Mouse (Mus musculus) gastrocnemius, adult 8-10 months (tissue): ENCODE results near the gene Mars2. TPM values are rescaled to one million over a fixed set of nuclear protein-coding genes. Genes with fewer than 3 reads are reported as not detected.

Experiments
- DNase-seq, 2 experiments: peaks; one replicate each; pipeline ENCODE4 v3.0.0; 2022; ENCODE audit warnings: low spot score in 2 of 2
- total RNA-seq, 4 experiments: library from RNA; stranded (reverse); gene quantifications; 2 replicates each; pipeline ENCODE4 v1.2.4; 2022

Mars2 gene
- total RNA-seq: 1 to 10 TPM; 2.4 to 2.8 (median 2.8) TPM

DNA sequence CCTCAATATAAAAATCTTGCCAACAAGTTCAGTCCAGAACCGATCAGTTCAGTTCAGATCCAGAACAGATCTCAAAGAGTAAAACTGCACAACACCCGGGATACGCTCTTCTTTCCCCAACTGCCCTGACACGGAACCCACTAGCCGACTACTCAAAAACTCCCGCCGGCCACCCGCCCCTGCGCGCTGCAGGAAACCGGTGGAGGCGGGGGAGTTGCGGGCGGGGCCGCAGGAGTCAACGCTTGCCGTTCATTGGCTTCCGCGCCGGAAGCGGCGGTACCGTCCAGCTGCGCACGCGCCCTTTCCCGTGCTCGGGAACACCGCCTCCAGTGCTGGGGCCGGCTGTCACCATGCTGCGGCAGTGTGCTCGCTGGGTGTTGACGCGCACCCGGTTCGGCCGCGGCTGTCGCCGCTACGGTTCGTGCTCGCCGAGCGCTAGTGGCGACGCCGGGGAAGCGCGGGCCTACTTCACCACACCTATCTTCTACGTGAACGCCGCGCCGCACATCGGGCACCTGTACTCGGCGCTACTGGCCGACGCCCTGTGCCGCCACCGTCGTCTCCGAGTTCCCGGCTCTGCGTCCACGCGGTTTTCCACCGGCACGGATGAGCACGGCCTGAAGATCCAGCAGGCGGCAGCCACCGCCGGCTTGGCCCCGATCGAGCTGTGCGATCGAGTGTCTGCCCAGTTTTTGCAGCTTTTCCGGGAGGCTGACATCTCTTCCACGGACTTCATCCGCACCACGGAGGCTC lies at the start of gene Mars2:
Gene Mars2, plus strand, starts transcription at position 288 of the 753 bp plus-strand sequence.
- DNase-seq: peak; percentile 88 to 91

DNA sequence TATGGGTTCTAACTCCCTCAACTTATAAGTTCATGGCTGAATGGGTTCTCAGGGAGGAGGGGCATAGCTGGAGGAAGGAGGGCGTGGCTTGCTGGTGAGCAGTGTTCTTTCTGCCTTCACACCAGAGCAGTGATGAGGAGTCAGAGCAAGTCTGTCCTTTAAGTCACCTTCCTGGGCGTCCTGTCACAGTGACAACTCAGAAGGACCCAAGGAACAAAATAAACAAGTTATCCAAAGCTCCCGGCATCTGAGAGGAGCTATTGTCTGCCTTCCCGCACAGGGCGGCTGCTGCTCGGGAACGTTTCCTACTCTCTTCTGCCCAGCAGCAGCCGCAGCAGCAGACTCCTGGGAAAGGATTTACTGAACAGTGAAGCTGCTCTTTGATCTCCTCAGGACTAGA lies 45.0 kb upstream of the Mars2 start:
- no peak for DNase-seq

DNA sequence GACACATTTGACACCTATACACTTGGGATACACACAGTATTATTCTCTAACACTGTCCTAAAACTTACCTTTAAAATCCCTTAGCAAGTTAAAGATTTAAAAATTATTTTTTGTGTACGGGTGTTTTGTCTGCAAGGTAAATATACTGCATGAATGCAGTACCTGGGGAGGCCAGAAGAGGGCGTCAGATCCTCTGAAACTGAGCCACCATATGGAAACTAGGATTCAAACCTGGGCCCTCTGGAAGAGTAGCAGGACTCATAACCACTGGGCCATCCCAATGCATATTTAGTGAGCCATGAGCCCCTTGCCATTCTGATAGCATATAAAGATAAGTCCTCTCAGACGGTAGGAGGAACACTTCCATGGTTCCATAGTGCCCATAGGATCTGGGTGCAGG lies 44.2 kb upstream of the Mars2 start:
- DNase-seq: no peak

DNA sequence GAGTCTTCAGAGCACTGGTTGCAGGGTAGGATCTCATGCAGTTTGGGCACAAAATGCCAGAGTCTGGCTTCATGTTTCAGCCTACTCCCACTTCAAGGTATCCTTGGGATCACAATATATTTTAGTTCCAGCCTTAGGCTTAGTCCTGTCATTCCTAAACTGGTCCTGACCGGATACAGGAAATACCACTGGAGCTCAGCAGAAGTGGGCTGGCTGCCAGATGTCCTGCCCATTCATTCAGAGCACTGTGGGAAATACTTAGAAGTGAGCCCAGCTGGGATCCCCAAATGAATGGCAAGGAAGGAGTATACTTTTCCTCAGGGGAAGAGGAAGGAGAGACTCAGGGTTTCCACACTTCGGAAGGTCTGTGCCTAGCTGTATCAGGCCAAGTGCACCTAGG lies 43.7 kb upstream of the Mars2 start:
- no peak for DNase-seq

DNA sequence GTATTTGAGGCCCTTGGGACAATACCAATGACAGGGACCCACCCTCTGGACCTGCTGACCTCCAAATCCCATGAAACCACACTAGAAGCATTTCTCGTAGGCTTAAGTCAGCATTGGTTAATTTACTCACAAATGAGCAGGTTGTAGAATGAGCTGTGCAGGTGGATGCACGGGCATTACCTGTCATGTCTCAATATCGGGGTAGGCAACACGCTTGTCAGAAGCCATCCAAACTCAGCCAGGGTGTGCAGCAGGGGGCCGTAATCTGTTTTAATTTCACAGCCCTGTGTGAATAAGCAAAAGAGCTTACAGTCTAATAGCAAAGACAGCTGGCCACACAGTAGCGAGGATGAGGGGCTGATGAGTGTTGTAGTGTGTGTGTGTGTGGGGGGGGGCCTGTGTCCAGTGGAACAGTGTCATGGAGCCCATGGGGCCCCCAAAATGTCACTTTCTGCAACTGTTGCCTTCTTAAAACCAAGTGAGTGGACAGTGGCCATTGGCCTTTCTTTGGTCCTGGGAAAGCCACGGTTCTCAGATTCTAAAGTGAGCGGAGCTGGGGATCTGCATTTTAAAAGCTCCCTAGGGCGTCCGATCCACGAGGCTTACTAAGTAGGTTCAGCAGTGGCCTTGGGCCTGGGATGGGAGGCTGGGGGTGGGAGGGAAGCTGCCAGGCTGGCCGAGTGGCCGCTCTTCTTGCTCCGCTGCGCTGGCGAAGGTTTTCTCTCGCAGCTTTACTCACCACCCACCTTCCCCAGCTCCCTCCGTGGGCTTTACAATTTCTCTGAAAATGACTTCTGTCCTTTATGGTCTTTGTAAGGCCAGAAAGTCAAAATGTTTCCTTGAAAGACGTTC lies 42.7 kb upstream of the Mars2 start:
- no peak for DNase-seq

DNA sequence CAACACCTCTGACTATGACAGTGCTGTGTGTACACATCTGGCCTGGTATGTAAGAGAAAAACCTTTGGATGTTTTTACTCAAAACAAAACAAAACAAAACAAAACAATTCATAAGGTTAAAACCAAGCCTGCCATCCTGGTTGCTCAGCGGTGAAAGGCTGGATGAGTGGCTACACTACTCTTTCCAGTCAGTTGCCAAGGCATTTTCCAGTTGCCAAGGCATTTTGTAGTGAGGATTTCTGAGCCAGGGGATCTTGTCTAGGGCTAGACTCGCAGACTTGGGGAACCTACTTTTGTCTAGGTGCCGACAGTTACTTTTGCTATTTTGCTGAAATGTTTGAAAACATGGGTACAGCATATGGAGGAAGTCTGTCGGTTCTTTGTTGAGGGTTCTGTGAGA lies 42.0 kb upstream of the Mars2 start:
- no peak for DNase-seq

DNA sequence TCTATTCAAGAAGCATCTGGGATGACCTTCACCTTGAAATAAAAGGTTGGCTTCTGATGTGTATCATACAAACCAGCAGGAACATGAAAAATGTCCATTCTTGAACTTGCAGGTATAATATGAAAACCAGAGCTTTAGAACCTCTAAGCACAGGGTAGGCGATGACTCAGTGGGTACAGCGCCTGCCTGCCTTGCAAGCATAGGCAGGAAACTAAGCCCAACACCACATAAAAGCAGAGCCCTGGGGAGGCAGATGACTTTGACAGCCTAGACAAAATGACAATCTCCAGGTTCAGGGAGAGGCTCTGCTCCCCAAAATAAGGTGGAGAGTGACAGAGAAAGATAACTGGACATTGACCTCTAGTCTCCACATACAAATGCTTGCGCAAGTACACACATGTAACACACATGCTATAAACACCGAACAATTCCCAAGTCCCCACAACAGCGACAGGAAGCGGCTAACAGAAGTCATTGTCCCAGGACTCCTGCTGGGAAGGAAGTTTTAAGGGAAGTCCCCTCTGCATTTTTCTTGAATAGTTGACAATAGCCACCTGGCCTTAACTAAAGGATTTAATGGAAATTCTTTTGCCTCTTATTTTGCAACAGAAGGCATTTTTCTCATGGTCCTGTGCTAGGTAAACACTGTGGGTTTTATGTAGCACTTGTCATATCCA lies 40.5 kb upstream of the Mars2 start:
- DNase-seq: no peak

DNA sequence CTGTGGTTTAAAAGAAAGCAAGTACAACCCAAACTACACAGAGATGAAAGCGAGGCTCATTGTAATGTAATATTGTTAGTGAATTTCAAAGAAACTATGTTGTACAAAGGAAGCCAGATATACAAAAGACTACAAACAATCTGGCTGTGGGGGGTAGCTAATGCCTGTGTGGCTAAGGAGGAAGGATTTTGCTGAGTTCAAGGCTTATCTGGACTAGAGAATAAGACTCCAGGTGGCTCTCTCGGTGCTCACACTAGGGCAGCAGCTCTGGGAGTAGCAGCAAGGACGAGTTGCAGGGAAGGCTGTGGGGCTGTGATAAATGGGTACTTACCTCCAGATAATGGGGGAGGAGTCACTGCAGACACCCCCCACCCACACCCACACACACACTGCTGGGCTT lies 38.3 kb upstream of the Mars2 start:
- DNase-seq: no peak

DNA sequence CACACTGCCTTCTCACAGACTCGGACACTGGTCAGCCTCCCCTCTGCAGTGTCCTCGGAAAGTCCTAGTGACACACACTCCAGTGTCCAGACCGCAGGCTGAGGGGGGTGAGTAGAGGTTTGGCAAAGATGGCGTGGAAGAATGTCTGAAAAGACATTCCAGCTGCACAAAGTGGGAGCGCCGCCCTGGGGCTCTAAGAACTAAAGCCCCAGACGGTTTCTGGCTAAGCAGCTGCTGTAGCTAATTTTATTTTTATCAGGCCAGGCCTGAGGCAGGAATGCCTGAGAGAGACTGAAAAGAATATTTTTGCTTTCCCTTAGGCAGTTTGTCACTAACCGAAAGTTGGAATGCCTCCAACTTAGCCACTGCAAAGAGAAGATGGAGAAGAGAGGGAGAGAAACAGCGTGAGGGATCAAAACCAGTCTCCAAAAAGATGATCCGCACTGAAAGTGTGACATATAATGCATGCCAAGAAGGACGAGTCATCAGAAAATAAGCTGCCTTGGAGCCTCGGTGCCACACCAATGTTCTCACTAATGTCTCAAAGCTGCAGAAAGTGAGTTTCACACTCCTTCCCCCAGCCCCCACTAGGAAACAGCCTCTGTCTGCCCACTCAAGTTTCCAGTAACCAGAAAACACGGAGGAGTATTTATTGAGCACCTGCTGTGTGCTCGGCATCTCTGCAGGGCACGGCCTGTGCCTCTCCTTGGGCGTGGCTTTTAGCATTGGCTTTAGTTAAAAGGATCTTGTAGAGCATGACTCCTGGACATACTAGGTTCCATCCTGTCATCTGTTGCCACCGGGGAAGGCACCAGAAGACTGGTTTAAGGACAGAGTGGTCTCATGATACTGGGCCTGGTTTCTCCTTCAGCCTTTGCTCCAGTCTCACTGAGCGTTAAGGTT lies 34.9 kb upstream of the Mars2 start:
- peak; percentile 12 to 42 for DNase-seq

DNA sequence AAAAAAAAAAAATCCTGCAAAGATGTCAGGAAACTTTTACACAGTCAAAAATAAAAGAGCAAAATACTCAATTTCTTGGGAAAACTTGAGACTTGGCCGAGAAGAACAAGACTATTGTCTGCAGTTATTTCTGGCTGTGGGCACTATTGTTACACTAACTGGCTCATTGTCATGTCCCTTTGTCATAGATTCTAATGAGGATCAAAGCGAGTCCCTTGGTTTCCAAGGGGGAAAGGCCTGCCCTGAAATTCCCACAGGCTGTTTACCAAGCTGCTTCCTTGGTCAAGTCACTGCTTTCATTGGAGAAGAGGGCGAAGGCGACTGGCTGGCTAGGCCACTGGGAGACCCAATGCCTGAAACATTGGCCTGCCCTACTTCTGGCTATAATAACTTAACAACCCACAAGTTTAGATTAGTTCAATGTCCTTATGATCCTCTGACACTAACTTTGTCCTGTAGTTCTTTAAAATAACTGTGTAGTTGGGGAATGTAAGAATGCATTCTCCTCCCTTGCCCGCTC lies 31.1 kb upstream of the Mars2 start:
- DNase-seq: no peak

DNA sequence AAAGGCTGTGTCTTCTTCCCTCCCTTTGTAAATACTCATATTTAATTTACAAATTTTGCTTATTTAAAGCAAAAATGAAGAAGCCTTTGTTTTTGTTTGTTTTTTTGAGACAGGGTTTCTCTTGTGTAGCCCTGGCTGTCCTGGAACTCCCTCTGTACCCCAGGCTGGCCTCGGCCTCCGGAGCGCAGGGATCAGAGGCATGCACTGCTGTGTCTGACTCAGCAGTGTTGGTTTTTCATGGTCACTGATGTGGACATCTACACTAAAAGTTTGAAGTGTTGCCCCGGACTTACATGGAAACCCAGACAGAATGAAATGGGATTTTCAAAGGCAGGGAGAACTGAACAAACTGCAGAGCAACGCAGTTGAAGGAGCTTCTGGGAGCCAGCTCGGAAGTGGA lies 29.4 kb upstream of the Mars2 start:
- DNase-seq: no peak

DNA sequence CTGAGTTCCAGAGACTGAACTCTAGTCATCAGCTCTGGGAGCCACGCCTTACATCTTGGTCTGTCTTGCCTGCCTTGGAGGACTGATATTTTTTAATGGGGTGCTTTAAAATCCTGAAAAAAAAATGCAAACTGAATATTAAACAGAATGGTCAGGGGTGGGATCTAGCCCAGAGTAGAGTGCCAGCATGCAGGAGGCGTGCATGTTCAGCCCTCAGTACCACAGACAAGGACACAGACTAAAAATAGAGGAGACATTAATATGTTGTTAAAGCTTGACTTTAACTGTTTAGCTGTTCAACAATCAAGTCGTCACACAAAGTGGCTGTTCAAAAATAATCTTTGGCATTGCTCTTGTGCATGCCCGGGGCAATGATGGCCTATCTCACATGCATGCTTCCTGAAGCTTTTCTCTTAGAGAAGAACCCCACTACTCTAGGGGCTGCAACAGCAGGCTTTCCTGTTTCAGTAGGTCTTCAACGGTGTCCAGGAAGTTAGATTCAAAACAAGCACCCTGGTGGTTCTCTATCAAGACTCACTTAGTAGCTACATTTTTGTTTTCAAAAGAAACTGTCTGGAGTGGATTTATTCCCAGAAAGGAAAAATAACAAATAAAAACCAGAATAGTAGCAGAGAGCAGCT lies 28.4 kb upstream of the Mars2 start:
- DNase-seq: no peak

DNA sequence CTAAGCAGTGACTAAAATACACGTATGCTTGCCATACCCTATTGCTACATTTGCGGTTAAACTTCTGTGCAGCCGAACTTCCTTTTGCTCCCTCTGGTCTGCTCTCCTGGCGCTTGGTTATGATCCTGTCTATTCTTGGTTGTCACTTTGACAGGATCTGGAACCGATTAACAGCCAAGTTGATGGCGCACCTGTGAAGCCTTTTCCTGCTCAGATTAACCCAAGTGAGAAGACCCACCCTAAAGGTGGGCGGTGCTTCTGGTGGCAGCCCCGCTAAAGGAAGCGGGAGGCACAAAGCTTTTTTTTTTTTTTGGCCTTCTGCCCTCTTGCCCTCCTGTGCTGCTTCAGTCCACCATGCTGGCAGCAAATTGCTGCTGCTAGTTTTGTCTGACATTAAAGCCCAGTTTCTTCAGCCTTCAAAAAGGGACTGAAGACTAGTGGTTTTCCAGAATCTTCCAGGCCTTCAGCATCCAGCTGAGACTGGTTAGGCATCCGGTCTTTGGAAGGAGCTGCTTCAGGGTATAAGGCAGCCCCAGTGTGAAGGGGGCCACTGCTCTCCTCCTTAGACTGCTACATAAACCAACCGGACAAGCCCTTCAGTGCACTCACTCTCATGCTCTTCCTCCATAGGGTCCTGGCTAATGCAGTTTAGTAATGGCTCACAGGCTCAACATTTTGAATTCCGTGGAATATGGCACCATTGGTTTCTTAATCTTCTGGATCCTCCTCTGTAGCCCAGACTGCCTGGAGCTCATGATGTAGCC lies 26.6 kb upstream of the Mars2 start:
- no peak for DNase-seq

DNA sequence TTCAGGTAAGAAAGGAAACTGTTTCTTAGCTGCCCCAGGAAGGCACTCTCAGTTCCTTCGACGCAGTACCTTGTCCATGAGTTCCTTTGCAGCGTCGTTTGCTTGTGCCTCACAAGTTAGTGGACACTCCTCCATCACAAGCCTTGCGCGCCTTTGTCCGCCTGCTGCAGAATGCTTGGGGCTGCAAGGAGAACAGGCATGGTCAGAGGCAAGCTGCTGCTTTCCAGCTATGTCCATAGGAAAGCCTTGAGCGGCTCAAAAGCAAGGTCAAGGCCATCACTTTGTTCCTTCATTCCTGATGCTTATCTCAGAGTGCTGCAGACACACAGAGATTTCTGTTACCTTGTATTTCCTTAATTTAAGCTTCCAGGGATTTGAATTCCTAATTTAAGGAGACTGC lies 25.9 kb upstream of the Mars2 start:
- DNase-seq: no peak

DNA sequence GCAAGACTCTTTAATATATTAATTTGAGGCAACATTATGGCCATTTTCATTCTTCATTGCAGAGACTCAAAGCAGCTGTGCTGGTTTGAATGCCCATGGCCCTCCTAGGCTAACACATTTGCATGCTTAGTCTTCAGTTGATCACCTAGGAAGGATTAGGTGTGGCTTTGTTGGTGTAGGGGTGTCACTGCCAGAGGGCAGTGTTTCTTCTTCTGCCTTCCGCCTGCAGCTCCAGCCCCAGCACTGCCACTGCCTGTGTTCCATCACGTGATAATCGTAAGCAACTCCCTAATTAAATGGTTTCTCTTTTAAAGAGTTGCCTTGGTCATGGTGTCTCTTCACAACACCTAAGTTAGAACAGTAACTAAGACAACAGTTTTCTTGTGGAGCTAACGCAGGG lies 24.2 kb upstream of the Mars2 start:
- no peak for DNase-seq

DNA sequence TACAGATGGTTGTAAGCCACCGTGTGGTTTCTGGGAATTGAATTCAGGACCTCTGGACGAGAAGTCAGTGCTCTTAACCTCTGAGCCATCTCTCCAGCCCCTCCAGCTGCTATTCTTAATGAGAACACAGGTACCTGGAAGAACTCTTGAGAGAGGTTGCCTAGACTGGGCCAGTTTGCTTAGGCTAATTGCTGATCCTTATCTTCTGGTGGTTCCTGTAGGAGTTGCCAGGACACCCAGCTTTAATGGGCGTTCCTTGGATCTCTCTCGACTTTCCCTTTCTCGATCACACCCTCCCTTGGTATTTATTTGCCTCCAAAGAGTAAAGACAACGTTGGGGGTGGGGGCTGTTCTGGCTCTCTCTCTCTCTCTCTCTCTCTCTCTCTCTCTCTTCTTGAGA lies 23.5 kb upstream of the Mars2 start:
- DNase-seq: no peak

DNA sequence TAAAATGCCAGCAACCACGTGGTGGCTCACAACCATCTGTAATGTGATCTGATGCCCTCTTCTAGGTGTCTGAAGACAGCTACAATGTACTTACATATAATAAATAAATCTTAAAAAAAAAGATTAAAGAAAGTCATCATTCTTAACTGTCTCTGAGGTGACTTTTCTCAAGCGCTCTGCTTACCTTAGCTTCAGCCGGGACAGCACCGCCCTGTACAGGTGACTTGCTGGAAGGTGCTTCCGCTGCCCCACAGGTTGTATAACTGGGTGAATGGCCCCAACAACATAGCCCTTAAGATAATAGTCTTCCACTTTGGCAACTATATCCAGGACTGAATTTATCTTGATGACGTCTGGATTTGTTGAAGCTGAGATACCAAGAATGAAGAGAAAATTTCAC lies 23.0 kb upstream of the Mars2 start:
- DNase-seq: no peak

DNA sequence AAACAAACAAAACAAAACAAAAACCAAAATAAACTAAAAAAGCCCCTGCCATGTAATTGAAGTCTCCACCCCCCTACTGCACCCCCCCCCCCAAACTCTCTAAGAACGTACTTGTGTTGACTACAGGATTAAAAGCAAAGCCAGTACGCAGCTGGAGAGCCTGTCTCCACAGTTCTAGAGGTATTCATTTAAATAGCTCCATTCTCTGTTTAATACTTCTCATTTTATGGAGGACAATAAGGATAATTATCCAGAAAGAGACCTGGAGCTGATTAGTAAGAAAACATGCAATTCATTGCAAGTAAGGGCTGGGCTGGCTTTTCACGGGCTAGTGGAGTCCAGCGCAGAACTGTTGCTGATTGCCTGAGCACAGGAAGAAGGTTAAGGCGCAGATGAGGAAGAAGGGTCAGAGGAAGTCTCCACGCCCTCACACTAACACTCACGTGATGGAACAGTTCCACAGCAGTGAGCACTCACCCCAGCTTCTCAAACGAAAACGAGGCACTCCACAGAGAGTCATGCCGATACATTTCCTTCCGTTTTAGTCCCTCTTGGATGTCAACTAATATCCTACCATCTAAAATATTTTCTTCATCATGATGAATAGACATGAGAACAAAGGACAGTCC lies 21.7 kb upstream of the Mars2 start:
- DNase-seq: no peak

DNA sequence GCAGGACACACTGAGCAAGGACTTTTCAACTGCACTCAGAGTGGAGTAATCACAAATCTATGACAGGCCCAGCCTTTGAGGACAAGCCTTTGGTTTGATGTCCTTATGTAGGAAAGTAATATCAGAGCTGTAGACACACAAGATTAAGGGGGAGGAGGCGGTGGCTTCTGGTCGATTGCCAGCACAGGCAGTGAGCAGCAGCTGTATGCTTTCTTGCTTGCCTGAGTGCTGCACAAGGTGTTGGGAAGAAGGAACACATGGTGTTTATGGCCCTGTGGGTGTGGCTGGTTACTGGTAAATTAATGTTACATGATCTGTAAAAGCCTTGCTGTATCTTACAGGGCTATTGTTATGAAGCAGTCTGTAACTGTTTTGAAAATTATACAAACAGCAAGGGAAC lies 19.8 kb upstream of the Mars2 start:
- DNase-seq: no peak
